Mouse (Mus musculus): ENCODE data around the gene Pik3r3. TPM values are rescaled to one million over a fixed set of nuclear protein-coding genes. Genes with fewer than 3 reads are reported as not detected.
"Not testable (repeated sequence)": the region's sequence is repeated elsewhere in the genome, so short reads cannot be mapped to it uniquely, and the experiment has no call there.

The Pik3r3 gene
- polyA plus RNA-seq, 1 experiment, result 2.7 TPM

GRCm38 (mm10) chr4:116217046-116217445 lies 4.4 kb upstream of the Pik3r3 start:
- no peak for DNase-seq (ENCODE audit: low read depth, low spot score)
- 35% methylated on average over 2 of the region's 2 CpGs for WGBS

GRCm38 (mm10) chr4:116217661-116218060 lies 3.8 kb upstream of the Pik3r3 start:
- DNase-seq (ENCODE audit: low read depth, low spot score), result not testable (repeated sequence)
- 76% methylated on average over 1 of the region's 1 CpGs for WGBS

- DNase-seq (ENCODE audit: low read depth, low spot score), result no peak
- WGBS, result 96% methylated on average over 1 of the region's 1 CpGs
Measured at GRCm38 (mm10) chr4:116219056-116219455, 2.4 kb upstream of the Pik3r3 start.

- WGBS, result 24% methylated on average over 6 of the region's 6 CpGs
- no peak for DNase-seq (ENCODE audit: low read depth, low spot score)
Measured at GRCm38 (mm10) chr4:116220071-116220650, 1.3 kb upstream of the Pik3r3 start.

GRCm38 (mm10) chr4:116220780-116221139 lies 658 bp upstream of the Pik3r3 start:
- DNase-seq (ENCODE audit: low read depth, low spot score), result no peak
- under 1% methylated on average over 26 of the region's 26 CpGs for WGBS

GRCm38 (mm10) chr4:116221996-116222842 lies 801 bp downstream of the Pik3r3 start:
- DNase-seq (ENCODE audit: low read depth, low spot score), result no peak
- WGBS, result under 1% methylated on average over 23 of the region's 23 CpGs

GRCm38 (mm10) chr4:116222843-116223119 lies 1.4 kb downstream of the Pik3r3 start:
- 36% methylated on average over 6 of the region's 6 CpGs for WGBS
- no peak for DNase-seq (ENCODE audit: low read depth, low spot score)

GRCm38 (mm10) chr4:116243377-116243776 lies 22.0 kb downstream of the Pik3r3 start:
- no peak for DNase-seq (ENCODE audit: low read depth, low spot score)
- 82% methylated on average over 3 of the region's 3 CpGs for WGBS

- 71% methylated on average over 2 of the region's 2 CpGs for WGBS
- DNase-seq (ENCODE audit: low read depth, low spot score), result no peak
Measured at GRCm38 (mm10) chr4:116244240-116244639, 22.8 kb downstream of the Pik3r3 start.

- not testable (repeated sequence) for DNase-seq (ENCODE audit: low read depth, low spot score)
- WGBS, result 35% methylated on average over 3 of the region's 3 CpGs
Measured at GRCm38 (mm10) chr4:116245926-116246325, 24.5 kb downstream of the Pik3r3 start.

GRCm38 (mm10) chr4:116249986-116250385 lies 28.6 kb downstream of the Pik3r3 start:
- 94% methylated on average over 3 of the region's 3 CpGs for WGBS
- DNase-seq (ENCODE audit: low read depth, low spot score), result no peak

- DNase-seq (ENCODE audit: low read depth, low spot score), result no peak
- 74% methylated on average over 6 of the region's 6 CpGs for WGBS
Measured at GRCm38 (mm10) chr4:116268220-116268619, 46.8 kb downstream of the Pik3r3 start.

GRCm38 (mm10) chr4:116282211-116282610 lies 60.8 kb downstream of the Pik3r3 start:
- WGBS, result 71% methylated on average over 2 of the region's 2 CpGs
- DNase-seq (ENCODE audit: low read depth, low spot score), result no peak

- DNase-seq (ENCODE audit: low read depth, low spot score), result no peak
- WGBS, result 91% methylated on average over 6 of the region's 6 CpGs
Measured at GRCm38 (mm10) chr4:116291561-116291960, 70.1 kb downstream of the Pik3r3 start.

- no peak for DNase-seq (ENCODE audit: low read depth, low spot score)
- 83% methylated on average over 12 of the region's 12 CpGs for WGBS
Measured at GRCm38 (mm10) chr4:116293296-116293695, 71.9 kb downstream of the Pik3r3 start.

- WGBS, result 43% methylated on average over 4 of the region's 4 CpGs
- DNase-seq (ENCODE audit: low read depth, low spot score), result no peak
Measured at GRCm38 (mm10) chr4:116300878-116301355, 79.5 kb downstream of the Pik3r3 start.

- DNase-seq (ENCODE audit: low read depth, low spot score), result no peak
- WGBS, result 30% methylated on average over 1 of the region's 1 CpGs
Measured at GRCm38 (mm10) chr4:116304551-116304950, 83.1 kb downstream of the Pik3r3 start.

GRCm38 (mm10) chr4:116317575-116317974 lies 96.2 kb downstream of the Pik3r3 start:
- 88% methylated on average over 4 of the region's 4 CpGs for WGBS
- DNase-seq (ENCODE audit: low read depth, low spot score), result no peak

GRCm38 (mm10) chr4:116322127-116322526 lies 100.7 kb downstream of the Pik3r3 start:
- WGBS, result 82% methylated on average over 6 of the region's 6 CpGs

GRCm38 (mm10) chr4:116329256-116329655 lies 107.8 kb downstream of the Pik3r3 start:
- DNase-seq (ENCODE audit: low read depth, low spot score), result no peak
- WGBS, result 97% methylated on average over 3 of the region's 3 CpGs

More at GRCm38 (mm10) chr4:116322127-116322526, 100.7 kb downstream of the Pik3r3 start:
- DNase-seq (ENCODE audit: low read depth, low spot score), result no peak

GRCm38 (mm10) chr4:116336294-116336693 lies 114.9 kb downstream of the Pik3r3 start:
- DNase-seq (ENCODE audit: low read depth, low spot score), result no peak
- 64% methylated on average over 1 of the region's 1 CpGs for WGBS

Measured in large intestine, adult 2 months (tissue).